Mouse (Mus musculus) heart, postnatal 14 days (tissue): Measurements from ENCODE around the gene Tgfbr3. TPM values are rescaled to one million over a fixed set of nuclear protein-coding genes. Genes with fewer than 3 reads are reported as not detected.
A peak's percentile ranks its signal among the peaks of the same experiment; 100 is the strongest.

Experiments used
- DNase-seq, 2 experiments: peaks; one replicate each; pipeline ENCODE4 v3.0.0; 2021 to 2022
- intact Hi-C: fragments of 180-260 bp; cut with DNase I; formaldehyde crosslinking; loops from one replicate; pipeline ENCODE4 v1.15.1; 2025
- total RNA-seq, 2 experiments: library from RNA; stranded (reverse); gene quantifications; 2 replicates each; pipeline ENCODE4 v1.2.3; 2021

Gene Tgfbr3
- total RNA-seq, 2 experiments from 2014 or later, result 47.3 to 59.0 TPM

DNA sequence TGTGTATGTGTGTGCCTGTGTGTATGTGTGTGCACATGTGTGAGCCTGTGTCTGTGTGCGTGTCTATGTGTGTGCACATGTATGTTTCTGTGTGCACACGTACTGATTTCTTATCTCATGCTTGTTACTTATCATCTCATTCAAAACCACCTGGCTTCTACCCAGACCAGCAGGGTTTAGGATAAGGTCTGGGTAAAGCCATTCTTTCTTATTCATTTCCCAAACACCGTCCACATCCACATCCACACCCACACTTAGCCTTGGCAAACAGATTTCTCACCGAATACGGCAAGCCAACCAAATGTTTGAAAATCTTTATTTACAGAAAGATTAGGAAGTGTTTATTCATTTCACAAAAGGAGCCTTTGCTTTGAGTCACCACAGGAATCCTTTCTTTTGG is 191.4 kb downstream of the Tgfbr3 start:
- no peak for DNase-seq
- intact Hi-C loops, result no loop called here

DNA sequence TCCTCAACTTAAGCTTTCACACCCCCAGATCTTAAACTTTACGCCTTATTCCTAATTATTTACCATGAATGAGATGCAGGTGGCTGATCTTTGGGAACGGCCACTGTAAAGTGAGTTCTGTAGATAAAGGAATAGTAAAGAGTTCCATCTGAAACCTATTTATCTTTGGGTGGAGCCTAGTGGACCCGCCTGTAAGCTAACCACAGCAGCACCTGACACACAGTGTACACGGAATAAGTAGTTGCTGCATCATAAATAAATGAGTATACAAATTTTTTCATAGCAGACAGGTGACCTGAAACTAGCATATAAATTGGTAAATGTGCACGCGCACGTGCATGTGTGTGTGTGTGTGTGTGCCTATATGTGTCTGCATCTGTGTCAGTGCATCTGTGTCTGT is 192.1 kb downstream of the Tgfbr3 start:
- intact Hi-C loops, result no loop called here

DNA sequence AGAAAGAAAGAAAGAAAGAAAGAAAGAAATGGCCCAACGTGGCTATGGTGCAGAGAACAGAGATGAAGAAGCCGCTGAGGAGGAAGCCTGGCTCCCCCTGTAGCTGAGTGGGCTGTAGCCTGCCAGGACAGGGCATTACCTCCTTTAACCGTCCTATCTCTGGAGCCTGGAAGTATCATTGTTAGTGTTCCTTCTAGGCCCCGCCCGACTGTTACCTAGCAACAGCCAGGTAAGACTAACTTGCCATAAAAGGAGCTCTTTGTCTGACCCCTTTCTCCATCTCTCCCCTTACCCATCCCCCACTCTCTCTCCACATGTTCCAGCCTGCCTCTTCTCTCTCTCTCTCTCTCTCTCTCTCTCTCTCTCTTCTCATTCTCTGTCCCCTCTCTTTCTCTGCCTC is 195.2 kb downstream of the Tgfbr3 start:
- intact Hi-C loops, result no loop called here
- no peak for DNase-seq

More for the DNA sequence above, 192.1 kb downstream of the Tgfbr3 start:
- no peak for DNase-seq

DNA sequence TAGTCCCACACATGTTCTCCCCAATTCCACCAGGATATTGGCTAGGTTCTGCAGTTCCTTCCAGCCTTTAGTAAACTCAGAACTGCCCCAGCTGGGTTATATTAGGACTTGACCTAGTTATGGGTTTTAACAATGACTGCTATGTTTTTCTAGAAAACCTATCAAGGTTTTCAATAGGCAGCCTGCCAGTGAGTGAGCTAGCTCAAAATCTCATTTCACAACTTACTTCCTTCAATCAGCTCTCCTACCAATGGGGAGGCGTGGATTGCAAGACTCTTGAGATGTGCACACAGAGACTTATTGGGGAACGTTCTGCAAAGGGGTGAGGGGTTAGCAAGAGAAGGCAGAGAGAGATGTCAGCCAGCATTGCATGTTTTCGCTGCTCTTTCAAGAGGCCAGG is 196.2 kb downstream of the Tgfbr3 start:
- DNase-seq, result peak in 1 of 2 experiments; percentile 53
- intact Hi-C loops, result no loop called here

DNA sequence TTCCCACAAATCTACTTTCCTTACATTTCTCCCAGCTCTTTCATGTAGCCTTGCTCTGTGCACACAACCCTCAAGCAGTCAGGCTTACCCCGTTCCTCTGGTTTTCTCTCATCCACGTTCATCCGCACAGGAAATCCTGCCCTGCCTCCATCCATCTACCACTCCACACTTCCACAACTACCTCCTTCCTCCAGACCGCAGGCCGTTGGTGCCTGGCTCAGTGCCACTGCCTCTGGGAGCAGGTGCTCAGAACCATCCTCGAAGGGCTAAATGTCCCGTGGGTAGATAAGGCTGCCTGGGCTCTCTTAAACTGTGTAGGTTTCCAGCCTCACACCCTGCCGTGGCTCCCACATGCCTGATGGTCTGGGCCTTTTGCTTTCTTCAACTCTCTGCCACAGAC is 197.3 kb downstream of the Tgfbr3 start:
- intact Hi-C loops, result no loop called here
- no peak for DNase-seq

DNA sequence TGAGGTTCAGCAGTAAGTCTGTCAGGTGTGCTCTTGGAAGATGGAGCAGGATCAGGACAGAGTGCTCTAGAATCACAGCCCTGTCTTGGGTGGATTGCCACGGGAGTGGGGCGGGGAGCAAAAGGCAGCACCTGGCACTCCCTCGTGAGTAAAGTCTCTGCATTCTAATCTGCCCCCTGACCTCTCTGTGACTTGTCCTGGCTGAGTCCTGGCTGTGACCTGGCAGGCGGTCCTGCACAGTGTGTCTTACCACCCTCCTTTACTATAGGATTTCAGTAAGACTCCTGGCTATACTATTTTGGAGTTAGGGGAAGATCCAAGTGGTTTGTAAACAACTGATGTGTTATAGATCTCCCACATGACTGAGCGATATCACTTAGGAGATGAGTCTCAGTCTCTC is 199.5 kb downstream of the Tgfbr3 start:
- no peak for DNase-seq
- intact Hi-C loops, result loop anchor here (5.0 kb wide), 2 partner anchors 73 to 93 kb away; no protein-coding TSS in a partner anchor

DNA sequence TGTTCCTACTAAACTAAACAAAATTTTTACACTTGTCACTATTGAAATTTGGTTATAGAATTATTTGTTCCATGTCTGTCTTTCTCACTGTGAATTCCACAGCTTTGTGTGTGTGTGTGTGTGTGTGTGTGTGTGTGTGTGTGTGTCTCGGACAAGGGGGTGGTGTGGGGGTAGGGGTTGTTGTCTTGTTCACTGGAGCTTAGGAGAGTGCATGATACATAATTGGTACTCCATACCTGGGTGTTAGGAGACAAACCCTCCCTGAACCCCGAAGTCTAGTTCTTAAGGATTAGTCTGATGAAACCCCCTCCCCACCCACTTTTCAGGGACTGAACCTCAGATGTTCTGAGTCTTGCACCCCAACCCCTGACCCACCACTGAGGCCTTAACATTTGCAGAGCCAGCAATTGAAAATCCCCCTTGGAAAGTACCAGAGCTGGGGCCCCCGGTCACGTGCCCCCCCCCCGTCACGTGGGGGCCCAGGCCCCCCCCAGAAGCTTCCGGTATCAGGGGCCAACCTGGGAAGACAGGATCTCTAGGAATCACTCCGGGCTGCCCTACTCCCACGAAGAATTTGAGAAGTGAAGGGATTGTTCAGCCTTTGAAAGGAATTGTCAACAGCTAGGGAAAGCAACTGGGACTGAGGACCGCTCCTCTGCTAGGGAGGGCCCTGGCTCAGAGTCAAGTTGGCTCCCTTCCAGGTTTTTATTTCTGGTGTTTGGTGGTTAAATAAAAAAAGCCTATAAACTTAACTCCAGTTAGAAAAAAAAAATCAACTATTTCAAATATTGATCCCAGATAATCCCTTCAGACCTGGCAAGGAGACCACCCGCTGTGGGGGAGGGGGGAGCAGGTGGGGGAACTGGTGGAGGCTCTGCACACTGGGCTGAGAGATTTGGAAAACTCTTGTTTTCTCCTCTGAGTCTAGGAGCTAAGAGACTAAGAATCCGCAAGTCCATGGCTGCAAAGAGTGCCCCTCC is 201.3 kb downstream of the Tgfbr3 start:
- intact Hi-C loops, result loop anchor here (5.0 kb wide), 2 partner anchors 71 to 91 kb away; no protein-coding TSS in a partner anchor
- peak; percentile 82 to 91 for DNase-seq

DNA sequence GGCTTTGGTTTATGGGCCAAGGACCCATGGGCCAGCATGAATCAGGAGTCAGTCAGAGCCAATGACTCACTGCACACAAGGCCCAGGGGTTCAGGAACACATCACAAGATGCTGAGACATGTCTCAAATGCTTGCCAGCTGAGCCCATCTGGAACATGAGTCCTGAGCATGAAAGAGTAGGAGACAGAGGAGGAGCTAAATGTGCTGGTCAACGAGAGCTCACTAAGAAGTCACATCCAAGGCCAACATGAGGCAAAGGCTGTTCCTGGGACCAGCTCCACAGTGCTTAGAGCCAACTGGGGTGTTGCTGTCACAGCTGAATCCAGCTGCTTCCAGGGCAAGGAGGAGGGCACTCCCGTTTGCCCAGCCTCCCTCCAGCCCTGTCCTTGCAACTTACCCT is 202.1 kb downstream of the Tgfbr3 start:
- intact Hi-C loops, result loop anchor here (5.0 kb wide), 2 partner anchors 70 to 90 kb away; no protein-coding TSS in a partner anchor
- peak; percentile 77 to 80 for DNase-seq

DNA sequence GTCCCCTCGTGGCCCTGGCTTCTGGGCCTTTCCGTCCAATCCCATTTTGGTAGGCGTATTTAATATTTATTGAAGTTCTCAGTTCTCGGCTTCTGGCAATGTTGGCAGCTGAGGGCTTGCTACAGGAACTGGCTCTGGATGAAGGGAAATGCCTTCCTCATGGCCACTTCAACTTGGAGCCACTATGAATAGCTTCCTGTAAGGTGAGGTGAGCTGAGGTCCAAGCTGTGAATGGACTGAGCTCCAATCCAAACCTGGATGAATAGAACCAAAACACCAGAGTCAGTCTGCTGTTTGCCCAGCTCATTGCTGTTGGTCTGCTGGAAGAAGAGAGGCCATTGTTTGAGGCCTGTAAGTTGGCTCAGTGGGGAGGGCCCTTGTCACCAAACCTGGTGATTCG is 203.3 kb downstream of the Tgfbr3 start:
- DNase-seq, result no peak
- intact Hi-C loops, result loop anchor here (5.0 kb wide), 2 partner anchors 69 to 89 kb away; no protein-coding TSS in a partner anchor

DNA sequence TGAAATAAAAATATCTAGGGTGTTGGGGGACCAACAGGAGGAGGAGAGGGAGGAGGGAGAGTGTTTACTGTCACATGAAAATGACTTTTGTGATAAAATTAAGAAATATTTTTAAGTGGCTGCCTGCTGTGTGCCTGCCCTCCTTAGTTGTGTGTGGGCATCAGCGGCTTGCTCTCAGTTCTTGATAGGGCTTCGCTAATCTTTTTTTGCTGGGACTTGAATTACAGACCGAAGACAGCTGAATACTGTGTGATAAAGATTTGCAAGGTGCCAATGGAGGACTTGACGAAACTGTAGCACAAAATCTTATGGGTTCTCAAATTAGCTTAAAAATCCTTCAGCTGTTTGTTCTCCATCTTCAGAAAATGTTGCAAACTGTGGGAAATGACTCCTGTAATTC is 205.0 kb downstream of the Tgfbr3 start:
- DNase-seq, result no peak
- intact Hi-C loops, result no loop called here

DNA sequence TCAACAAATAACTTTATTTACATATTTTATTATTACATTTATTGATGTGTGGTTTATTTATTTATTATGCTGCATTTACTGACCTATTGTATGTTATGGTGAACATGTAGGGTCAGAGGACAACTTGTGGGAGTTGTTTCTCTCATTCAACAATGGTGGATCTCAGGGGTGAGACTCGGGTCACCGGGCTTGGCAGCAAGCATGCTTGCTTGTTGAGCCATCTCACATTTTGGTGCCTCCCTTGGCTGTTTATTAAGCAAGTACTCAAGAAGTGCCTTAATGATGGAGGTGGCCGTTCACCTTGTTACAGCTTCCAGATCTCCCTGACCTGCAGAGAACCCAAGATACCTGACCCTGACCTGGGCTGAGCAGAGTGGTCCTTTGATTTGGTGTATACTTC is 207.4 kb downstream of the Tgfbr3 start:
- DNase-seq, result no peak
- intact Hi-C loops, result no loop called here

DNA sequence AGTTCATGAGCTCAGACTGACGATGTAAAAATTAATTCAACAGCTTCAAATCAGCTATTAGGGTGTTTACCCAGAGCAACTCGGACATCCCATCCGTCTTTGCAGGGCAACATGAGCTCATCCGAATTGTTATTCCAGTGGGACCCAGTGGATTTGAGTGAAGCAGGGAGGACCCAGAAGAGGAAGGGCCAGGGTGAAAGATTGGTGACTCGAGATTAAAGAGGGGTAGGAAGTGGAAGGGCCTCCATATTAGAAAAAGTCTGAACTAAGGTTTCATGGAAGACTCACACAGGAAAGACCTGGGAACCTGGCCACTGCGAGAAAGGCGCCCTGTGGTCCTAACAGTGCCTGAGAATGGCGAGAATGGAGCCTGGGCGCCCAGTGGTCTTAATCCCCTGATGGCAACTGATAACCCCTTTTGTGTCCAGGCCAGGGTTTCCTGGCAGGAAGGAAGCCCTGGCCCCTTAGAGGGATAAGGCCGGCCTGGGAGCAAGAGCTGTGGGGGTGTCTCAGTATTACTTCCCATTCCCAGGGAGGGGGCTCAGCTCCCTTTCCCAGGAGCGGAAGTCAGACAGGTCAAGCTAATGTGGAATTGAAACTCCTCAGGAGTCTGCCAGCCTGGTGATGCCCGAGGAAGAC is 208.3 kb downstream of the Tgfbr3 start:
- intact Hi-C loops, result no loop called here
- no peak for DNase-seq

DNA sequence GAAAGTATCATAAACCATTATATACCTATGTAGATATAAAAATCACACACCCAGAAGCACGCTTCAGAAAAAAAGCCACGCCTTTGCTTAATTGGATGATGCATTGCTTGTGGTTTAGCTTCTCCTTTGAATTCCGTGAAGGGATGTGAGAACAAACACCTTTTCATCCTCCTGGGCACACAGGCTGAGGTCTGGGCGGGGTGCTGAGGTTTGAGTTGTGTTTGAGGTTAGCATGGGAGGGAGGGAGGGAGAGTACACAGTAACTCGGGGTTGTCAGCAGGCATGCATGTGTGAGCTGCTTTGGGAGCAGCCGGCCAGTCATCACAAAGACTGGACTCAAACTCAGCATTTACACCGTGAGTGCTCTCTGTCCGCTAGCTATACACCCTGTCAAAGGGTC is 209.5 kb downstream of the Tgfbr3 start:
- DNase-seq, result no peak
- intact Hi-C loops, result no loop called here

DNA sequence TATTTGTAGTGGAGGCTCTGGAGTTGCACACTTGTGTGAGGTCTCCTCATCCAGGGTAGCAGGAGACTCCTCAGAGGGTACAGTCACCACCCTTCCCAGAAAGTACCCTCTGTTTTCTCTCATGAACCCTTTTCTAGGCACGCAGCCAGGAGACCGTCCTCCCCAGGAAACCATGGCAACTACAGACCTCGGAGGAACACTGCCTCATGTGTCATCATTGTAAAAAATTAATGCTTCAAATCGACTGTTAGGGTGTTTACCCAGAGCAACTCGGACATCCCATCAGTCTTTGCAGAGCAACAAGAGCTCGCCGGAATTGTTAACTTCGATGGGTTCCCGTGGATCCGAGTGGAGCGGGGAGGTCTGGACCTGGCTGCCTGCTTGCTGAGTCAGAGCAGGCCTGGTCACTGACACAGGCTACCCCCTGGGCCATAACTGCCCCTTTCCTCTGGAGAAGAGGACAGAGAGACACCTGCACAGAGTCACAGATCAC is 210.2 kb downstream of the Tgfbr3 start:
- peak in 1 of 2 experiments; percentile 42 for DNase-seq
- intact Hi-C loops, result no loop called here

DNA sequence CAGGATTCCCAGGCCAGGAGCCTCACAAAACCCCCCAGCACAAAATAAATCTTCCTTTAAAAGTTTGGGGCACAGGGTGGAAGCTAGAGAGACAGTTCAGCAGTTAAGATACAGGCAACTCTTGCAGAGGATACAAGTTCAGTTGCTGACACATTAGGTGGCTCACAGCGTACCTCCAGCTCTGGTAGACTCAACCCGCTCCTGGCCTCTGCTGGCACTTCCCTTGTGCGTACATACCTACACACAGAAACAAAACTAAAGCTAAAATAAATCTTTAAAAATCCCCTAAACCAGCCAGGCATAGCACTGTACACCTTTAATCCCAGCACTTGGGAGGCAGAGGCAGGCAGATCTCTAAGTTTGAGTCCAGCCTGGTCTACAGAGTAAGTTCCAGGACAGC is 211.1 kb downstream of the Tgfbr3 start:
- no peak for DNase-seq
- intact Hi-C loops, result no loop called here

DNA sequence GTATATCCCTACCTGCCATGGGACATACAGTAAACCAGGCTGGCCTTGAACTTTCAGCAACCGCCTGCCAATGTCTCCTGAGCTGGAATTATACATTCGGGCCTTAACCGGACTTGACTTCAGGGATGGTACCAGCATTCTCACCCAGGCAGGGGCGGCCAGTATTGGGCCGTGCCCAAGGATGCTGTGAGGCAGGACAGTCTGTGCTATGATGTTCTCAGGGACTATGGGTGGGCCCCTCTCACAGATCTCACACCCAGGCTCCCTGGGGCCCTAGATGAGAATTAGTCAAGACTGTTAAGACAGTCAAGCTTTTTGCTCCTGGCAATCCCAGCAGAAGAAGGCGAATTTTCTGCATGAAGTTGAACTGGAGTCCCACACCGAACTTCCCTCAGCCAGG is 211.5 kb downstream of the Tgfbr3 start:
- intact Hi-C loops, result no loop called here
- no peak for DNase-seq

DNA sequence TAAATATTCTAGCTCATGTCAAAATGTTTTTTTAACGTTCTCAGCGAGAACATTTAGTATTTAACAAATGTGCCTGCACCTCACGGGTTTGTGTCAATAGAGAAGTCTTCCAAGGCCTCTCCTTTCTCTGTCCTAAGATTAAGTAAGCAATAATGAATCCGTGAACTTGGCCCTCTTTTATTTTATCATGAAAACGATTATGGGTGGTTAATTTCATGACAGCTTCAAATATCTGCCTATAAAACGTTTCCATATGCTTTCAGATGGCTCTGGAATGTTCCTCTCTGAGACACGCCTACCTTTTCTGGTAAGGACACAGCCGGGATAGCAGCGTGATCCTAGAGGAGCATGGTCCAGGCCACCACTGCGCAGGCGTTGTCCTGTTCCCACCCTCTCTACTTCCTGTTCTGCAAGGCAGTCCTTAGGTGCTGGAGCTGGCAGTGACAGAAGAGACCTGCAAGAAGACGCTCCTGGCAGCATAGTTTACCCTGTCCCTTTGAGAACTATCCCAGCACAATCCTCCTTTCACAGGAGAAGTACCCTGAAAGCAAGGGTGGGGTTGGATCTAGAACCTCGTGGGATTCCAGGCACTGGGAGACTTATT is 214.3 kb downstream of the Tgfbr3 start:
- intact Hi-C loops, result no loop called here
- DNase-seq, result no peak

DNA sequence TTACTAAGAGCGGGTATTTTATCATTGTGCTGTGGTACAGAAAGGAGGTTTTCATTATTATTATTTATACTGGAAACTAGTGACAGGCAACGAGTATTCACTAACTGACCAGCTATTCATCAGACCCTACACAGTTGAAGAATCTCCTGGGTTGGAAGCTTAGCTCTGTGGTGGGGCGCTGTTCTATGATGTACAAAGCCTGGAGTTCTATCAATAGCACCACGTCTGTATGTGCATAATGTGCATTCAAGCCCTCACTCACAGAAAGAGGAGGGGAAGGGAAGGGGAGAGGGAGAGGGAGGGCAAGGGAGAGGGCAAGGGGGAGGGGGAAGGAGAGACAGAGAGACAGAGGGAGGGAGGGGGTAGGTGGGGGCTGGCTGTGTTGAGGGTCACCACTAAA is 215.1 kb downstream of the Tgfbr3 start:
- DNase-seq, result no peak
- intact Hi-C loops, result no loop called here

DNA sequence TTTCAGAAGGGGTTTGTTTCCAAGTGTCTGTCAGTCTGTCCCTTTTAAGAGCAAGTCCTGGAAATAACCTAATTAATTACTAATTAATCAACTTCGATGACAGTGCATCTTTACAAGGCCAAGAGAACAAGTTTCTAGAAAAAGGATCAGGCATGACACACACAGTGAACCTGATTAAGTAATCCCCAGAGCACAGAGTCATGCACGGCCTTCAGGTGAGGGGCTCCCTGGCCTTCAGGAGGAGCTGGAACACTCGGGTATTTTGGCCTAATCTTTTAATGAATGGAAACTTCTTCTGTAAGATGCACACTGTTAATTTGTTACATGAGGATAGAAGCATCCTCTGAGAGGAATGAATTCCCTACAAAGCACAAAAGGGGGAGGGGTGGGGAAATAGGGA is 215.9 kb downstream of the Tgfbr3 start:
- no peak for DNase-seq
- intact Hi-C loops, result no loop called here

DNA sequence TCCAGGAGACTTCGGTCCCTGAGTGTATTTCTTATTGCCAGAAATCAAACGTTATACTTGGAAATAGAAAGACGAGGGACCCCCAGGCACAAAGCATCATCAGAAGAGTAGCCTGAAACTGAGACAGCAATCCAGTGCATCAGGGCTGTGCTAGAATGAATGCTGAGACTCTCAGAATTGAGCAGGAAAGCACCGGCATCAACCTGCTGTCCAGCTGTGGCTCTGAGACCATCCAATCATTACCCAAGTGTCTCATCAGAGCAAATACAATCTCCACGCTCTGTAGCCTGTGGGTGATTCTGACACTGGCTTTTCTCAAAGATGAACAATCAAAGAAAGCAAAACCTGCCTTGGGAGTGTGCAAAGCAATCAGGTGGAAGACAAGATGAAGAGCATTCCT is 221.3 kb downstream of the Tgfbr3 start:
- intact Hi-C loops, result no loop called here
- DNase-seq, result no peak

DNA sequence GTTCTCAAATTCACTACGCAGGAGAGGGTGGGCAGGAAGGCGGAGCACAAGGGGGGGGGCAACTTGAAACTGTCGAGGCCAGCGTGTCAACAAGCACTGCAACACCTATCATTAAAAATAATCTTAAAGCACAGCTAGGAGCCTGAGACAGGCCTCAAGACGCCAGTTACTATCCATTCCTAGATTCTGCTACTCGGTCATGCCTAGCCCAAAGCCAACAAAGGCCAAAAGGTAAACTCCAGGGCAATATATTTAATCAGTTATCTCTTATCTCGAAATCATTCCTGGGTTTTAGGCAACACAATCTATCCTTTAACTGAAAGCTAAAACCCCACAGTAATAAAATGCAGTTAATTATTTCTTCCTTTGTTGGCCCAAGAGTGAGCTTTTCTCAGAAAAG is 221.9 kb downstream of the Tgfbr3 start:
- DNase-seq, result no peak
- intact Hi-C loops, result no loop called here
